Mouse (Mus musculus) heart, postnatal 0 days (tissue): ENCODE results near the gene Olfr533.

Source experiments
- CTCF ChIP-seq: IDR thresholded peaks from 2 replicates; pipeline ENCODE4 v1.5.1; 2016; ENCODE audit warnings: antibody characterized with exemption, control low read depth, low read depth
- EP300 ChIP-seq: IDR thresholded peaks from 2 replicates; pipeline ENCODE4 v1.6.1; 2016; ENCODE audit warnings: antibody characterized with exemption, low read depth

DNA sequence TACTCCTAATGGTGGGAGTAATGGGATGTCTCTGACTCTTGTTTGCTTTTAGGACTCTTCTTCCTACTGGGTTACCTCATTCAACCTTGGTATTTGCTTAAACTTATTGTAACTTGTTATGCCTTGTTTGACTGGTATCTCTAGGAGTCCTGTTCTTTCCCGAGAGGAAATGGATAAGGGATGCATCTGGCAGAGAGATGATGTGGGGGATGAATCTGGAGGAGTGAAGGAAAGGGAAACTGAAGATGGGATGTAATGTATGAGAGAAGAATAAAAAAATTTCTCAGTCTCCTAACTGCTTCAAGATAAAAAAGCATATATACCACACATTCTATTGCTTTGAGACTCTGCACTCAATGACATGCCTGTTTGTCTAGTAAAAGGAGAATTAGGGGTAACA, 14.7 kb downstream of the Olfr533 start:
- TF ChIP-seq CTCF (no peak), EP300 (no peak)
